Mouse (Mus musculus) CD4-positive helper T cell, adult 2 months (primary cell): ENCODE measurements at regions not wholly inside any gene's neighbourhood (a gene's known extent, or its start where the extent isn't known, plus 50 kb on each side); places are given as distances from the start of the nearest gene placed in this dataset.

Experiments used
- DNase-seq: peaks from one replicate; pipeline ENCODE4 v3.0.0-alpha.2; 2012; ENCODE audit warnings: low read depth, missing footprints, low spot score

- DNase-seq: no peak
Measured at GRCm38 (mm10) chrX:13344701-13345100, 63.9 kb downstream of the Ddx3x start.

- no peak for DNase-seq
Measured at GRCm38 (mm10) chrX:13345126-13345525, 64.4 kb downstream of the Ddx3x start.

- peak; percentile 7 for DNase-seq
Measured at GRCm38 (mm10) chrX:13346011-13346631, 65.4 kb downstream of the Ddx3x start.

GRCm38 (mm10) chrX:13346696-13347026 lies 65.9 kb downstream of the Ddx3x start:
- no peak for DNase-seq

GRCm38 (mm10) chrX:13347027-13347840 lies 66.5 kb downstream of the Ddx3x start:
- DNase-seq: peak; percentile 84

- no peak for DNase-seq
Measured at GRCm38 (mm10) chrX:13348415-13348814, 67.6 kb downstream of the Ddx3x start.

GRCm38 (mm10) chrX:13350461-13350860 lies 69.7 kb downstream of the Ddx3x start:
- no peak for DNase-seq

GRCm38 (mm10) chrX:13357149-13357783 lies 76.5 kb downstream of the Ddx3x start:
- no peak for DNase-seq

GRCm38 (mm10) chrX:13357973-13358372 lies 77.2 kb downstream of the Ddx3x start:
- no peak for DNase-seq

- no peak for DNase-seq
Measured at GRCm38 (mm10) chrX:13360436-13360835, 79.7 kb downstream of the Ddx3x start.

- peak; percentile 44 for DNase-seq
Measured at GRCm38 (mm10) chrX:13370319-13370718, 89.5 kb downstream of the Ddx3x start.

GRCm38 (mm10) chrX:13372752-13373151 lies 92.0 kb downstream of the Ddx3x start:
- DNase-seq: no peak

GRCm38 (mm10) chrX:13386354-13386753 lies 79.6 kb upstream of the Nyx start:
- no peak for DNase-seq

GRCm38 (mm10) chrX:13398466-13398865 lies 67.4 kb upstream of the Nyx start:
- no peak for DNase-seq

- DNase-seq: no peak
Measured at GRCm38 (mm10) chrX:13412726-13413125, 53.2 kb upstream of the Nyx start.

- no peak for DNase-seq
Measured at GRCm38 (mm10) chrX:13413135-13413534, 52.8 kb upstream of the Nyx start.
